Mouse (Mus musculus): ENCODE measurements around the gene Slc25a19. TPM values are rescaled to one million over a fixed set of nuclear protein-coding genes. Genes with fewer than 3 reads are reported as not detected.

Slc25a19 gene
- polyA plus RNA-seq, 1 experiment from 2014 or later: 24.6 TPM

GRCm38 (mm10) chr11:115638498-115639409 is 10.7 kb upstream of the Slc25a19 start:
- no peaks in the 10 kb centered on the region for H3K27me3 ChIP-seq (replicated peaks; ENCODE audit: control insufficient read depth, insufficient read depth, low read length)
- H3K4me2 ChIP-seq (ENCODE audit: low read depth, low read length): no peak overlapping the region
- ATAC-seq (ENCODE audit: low read depth) (no peak), DNase-seq (ENCODE audit: low spot score) (no peak)
- H3K4me1 ChIP-seq (ENCODE audit: control insufficient read depth, insufficient read depth, low read length): no peaks in the 10 kb centered on the region
- H3K9me3 ChIP-seq (ENCODE audit: control insufficient read depth, low read length): no peaks in the 10 kb centered on the region
- no peak overlapping the region for H3K27ac ChIP-seq (replicated peaks; ENCODE audit: low read depth, low read length)
- H3K4me3 ChIP-seq (ENCODE audit: low read depth, low read length): no peak overlapping the region
- H3K9ac ChIP-seq (ENCODE audit: low read depth, low read length): no peak overlapping the region
- 0 out of 2 replicates have a peak, but pooled peaks cover 5% of the 10 kb centered on the region for H3K36me3 ChIP-seq (ENCODE audit: control insufficient read depth, insufficient read depth, low read length)
- WGBS: 73% methylated on average over 5 of the region's 5 CpGs

DNA sequence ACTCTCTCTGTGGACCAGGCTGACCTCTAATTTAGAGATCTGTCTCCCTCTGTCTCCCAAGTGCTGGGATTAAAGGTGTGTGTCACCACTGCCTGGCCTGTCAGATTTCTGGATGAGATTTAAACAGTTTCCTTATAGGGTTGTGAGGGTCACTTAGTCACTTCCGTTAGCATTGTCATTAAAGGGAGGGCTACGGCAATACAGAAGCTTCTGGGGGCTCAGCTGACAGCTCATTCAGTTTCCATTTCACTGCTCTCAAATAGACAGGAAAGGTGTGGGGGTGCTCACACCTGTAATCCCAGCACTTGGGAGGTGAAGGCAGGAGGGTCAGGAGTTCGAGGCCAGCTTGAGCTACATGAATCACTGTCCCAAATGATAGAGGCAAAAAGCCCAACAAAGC is 8.9 kb upstream of the Slc25a19 start:
- Histone ChIP-seq H3K4me1 (ENCODE audit: control insufficient read depth, insufficient read depth, low read length) (no peaks in the 10 kb centered on the region), H3K27me3 (replicated peaks; ENCODE audit: control insufficient read depth, insufficient read depth, low read length) (no peaks in the 10 kb centered on the region), H3K4me2 (ENCODE audit: low read depth, low read length) (no peak overlapping the region), H3K9me3 (ENCODE audit: control insufficient read depth, low read length) (no peaks in the 10 kb centered on the region), H3K4me3 (ENCODE audit: low read depth, low read length) (no peak overlapping the region), H3K36me3 (ENCODE audit: control insufficient read depth, insufficient read depth, low read length) (no peaks in the 10 kb centered on the region), H3K27ac (replicated peaks; ENCODE audit: low read depth, low read length) (no peak overlapping the region), H3K9ac (ENCODE audit: low read depth, low read length) (no peak overlapping the region)
- no peak for ATAC-seq (ENCODE audit: low read depth)
- WGBS: 73% methylated on average over 3 of the region's 3 CpGs
- DNase-seq (ENCODE audit: low spot score): no peak

GRCm38 (mm10) chr11:115635484-115635883 is 7.4 kb upstream of the Slc25a19 start:
- H3K9me3 ChIP-seq (ENCODE audit: control insufficient read depth, low read length): no peaks in the 10 kb centered on the region
- no peak overlapping the region for H3K9ac ChIP-seq (ENCODE audit: low read depth, low read length)
- 68% methylated on average over 8 of the region's 8 CpGs for WGBS
- H3K4me1 ChIP-seq (ENCODE audit: control insufficient read depth, insufficient read depth, low read length): no peaks in the 10 kb centered on the region
- no peak overlapping the region for H3K4me3 ChIP-seq (ENCODE audit: low read depth, low read length)
- no peak overlapping the region for H3K27ac ChIP-seq (replicated peaks; ENCODE audit: low read depth, low read length)
- ATAC-seq (ENCODE audit: low read depth) (no peak), DNase-seq (ENCODE audit: low spot score) (no peak)
- H3K4me2 ChIP-seq (ENCODE audit: low read depth, low read length): no peak overlapping the region
- H3K36me3 ChIP-seq (ENCODE audit: control insufficient read depth, insufficient read depth, low read length): no peaks in the 10 kb centered on the region
- H3K27me3 ChIP-seq (replicated peaks; ENCODE audit: control insufficient read depth, insufficient read depth, low read length): no peaks in the 10 kb centered on the region

- ATAC-seq (ENCODE audit: low read depth) (no peak), DNase-seq (ENCODE audit: low spot score) (no peak)
- Histone ChIP-seq H3K4me1 (ENCODE audit: control insufficient read depth, insufficient read depth, low read length) (no peaks in the 10 kb centered on the region), H3K9ac (ENCODE audit: low read depth, low read length) (no peak overlapping the region), H3K36me3 (ENCODE audit: control insufficient read depth, insufficient read depth, low read length) (no peaks in the 10 kb centered on the region), H3K4me2 (ENCODE audit: low read depth, low read length) (no peak overlapping the region), H3K9me3 (ENCODE audit: control insufficient read depth, low read length) (no peaks in the 10 kb centered on the region), H3K27me3 (replicated peaks; ENCODE audit: control insufficient read depth, insufficient read depth, low read length) (no peaks in the 10 kb centered on the region), H3K4me3 (ENCODE audit: low read depth, low read length) (no peak overlapping the region), H3K27ac (replicated peaks; ENCODE audit: low read depth, low read length) (no peak overlapping the region)
- WGBS: 84% methylated on average over 8 of the region's 8 CpGs
Observed at GRCm38 (mm10) chr11:115635041-115635440, 6.9 kb upstream of the Slc25a19 start.

- Histone ChIP-seq H3K4me2 (ENCODE audit: low read depth, low read length) (no peak overlapping the region), H3K4me1 (ENCODE audit: control insufficient read depth, insufficient read depth, low read length) (no peaks in the 10 kb centered on the region), H3K9me3 (ENCODE audit: control insufficient read depth, low read length) (no peaks in the 10 kb centered on the region), H3K27ac (replicated peaks; ENCODE audit: low read depth, low read length) (no peak overlapping the region), H3K36me3 (ENCODE audit: control insufficient read depth, insufficient read depth, low read length) (no peaks in the 10 kb centered on the region), H3K9ac (ENCODE audit: low read depth, low read length) (no peak overlapping the region), H3K4me3 (ENCODE audit: low read depth, low read length) (no peak overlapping the region), H3K27me3 (replicated peaks; ENCODE audit: control insufficient read depth, insufficient read depth, low read length) (no peaks in the 10 kb centered on the region)
- 50% methylated on average over 3 of the region's 4 CpGs for WGBS
- DNase-seq (ENCODE audit: low spot score) (peak; percentile 32), ATAC-seq (ENCODE audit: low read depth) (peak; percentile 62; the same call in 1 of the 2 replicates)
Observed at GRCm38 (mm10) chr11:115634109-115634508, 6.0 kb upstream of the Slc25a19 start.

DNA sequence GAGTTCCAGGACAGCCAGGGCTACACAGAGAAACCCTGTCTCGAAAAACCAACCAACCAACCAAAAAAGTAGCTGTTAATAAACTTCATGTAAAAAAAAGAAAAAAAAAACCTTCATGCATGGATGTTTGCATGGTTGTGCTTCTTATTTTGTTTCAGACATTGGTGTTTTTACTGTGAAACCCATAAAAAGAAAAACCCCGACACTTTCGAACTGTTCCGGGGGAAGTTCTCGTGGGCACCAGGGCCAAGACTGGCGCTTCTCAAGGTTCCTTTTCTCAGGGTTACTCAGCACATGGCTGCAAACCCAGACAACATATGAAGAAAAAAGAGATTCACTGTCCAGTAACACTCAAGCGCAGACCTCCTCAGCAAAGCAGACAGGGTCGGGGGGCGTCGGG is 4.8 kb upstream of the Slc25a19 start:
- ATAC-seq (ENCODE audit: low read depth): no peak

DNA sequence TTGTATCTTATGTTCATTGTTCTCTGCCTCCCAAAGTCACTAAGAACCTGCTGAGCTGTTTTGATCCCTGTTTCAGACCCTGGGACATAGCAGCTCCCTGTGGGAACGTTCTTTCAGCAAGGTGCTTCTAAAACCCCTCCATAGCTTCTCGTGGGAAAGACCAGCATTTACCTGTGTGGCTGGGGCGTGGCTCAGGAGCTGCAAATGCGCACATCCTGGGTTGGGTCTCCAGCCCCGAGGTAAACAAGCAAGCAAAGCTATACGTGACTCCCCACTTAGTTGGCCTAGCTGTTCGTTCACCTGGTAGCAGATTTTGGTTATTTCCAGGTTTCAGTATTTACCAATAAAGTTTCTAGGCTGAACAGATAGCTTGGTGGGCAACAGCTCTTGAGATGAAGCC is 4.2 kb upstream of the Slc25a19 start:
- Histone ChIP-seq H3K4me1 (ENCODE audit: control insufficient read depth, insufficient read depth, low read length) (peaks cover 1% of the 10 kb centered on the region; the same call in 1 of the 2 replicates), H3K27me3 (replicated peaks; ENCODE audit: control insufficient read depth, insufficient read depth, low read length) (no peaks in the 10 kb centered on the region), H3K36me3 (ENCODE audit: control insufficient read depth, insufficient read depth, low read length) (no peaks in the 10 kb centered on the region), H3K9ac (ENCODE audit: low read depth, low read length) (no peak overlapping the region), H3K4me2 (ENCODE audit: low read depth, low read length) (no peak overlapping the region), H3K9me3 (ENCODE audit: control insufficient read depth, low read length) (no peaks in the 10 kb centered on the region), H3K4me3 (ENCODE audit: low read depth, low read length) (no peak overlapping the region), H3K27ac (replicated peaks; ENCODE audit: low read depth, low read length) (no peak overlapping the region)
- DNase-seq (ENCODE audit: low spot score) (no peak), ATAC-seq (ENCODE audit: low read depth) (no peak)
- WGBS: 68% methylated on average over 7 of the region's 7 CpGs

More for the DNA sequence above, 4.8 kb upstream of the Slc25a19 start:
- no peaks in the 10 kb centered on the region for H3K27me3 ChIP-seq (replicated peaks; ENCODE audit: control insufficient read depth, insufficient read depth, low read length)
- no peaks in the 10 kb centered on the region for H3K9me3 ChIP-seq (ENCODE audit: control insufficient read depth, low read length)
- no peak overlapping the region for H3K4me3 ChIP-seq (ENCODE audit: low read depth, low read length)
- H3K4me1 ChIP-seq (ENCODE audit: control insufficient read depth, insufficient read depth, low read length): no peaks in the 10 kb centered on the region
- H3K4me2 ChIP-seq (ENCODE audit: low read depth, low read length): no peak overlapping the region
- no peaks in the 10 kb centered on the region for H3K36me3 ChIP-seq (ENCODE audit: control insufficient read depth, insufficient read depth, low read length)
- WGBS: 85% methylated on average over 10 of the region's 10 CpGs
- DNase-seq (ENCODE audit: low spot score): no peak
- no peak overlapping the region for H3K27ac ChIP-seq (replicated peaks; ENCODE audit: low read depth, low read length)
- H3K9ac ChIP-seq (ENCODE audit: low read depth, low read length): no peak overlapping the region

DNA sequence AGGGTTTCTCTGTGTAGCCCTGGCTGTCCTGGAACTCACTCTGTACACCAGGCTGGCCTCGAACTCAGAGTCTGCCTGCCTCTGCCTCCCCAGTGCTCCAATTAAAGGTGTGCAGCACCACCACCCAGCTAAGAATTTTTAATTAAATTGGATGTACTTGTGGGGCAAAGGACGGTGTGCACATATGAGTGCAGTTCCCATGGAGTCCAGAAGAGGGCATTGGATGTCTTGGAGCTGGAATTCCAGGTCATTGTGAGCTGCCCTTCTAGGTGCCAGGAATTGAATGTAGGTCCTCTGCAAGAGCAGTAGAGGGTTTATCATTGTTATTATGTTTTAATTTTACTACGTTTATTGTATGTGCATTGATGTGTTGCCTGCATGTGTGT is 3.4 kb upstream of the Slc25a19 start:
- Histone ChIP-seq H3K4me1 (ENCODE audit: control insufficient read depth, insufficient read depth, low read length) (peaks cover 6% of the 10 kb centered on the region; the same call in 1 of the 2 replicates), H3K27me3 (replicated peaks; ENCODE audit: control insufficient read depth, insufficient read depth, low read length) (no peaks in the 10 kb centered on the region), H3K27ac (replicated peaks; ENCODE audit: low read depth, low read length) (no peak overlapping the region), H3K36me3 (ENCODE audit: control insufficient read depth, insufficient read depth, low read length) (no peaks in the 10 kb centered on the region), H3K9me3 (ENCODE audit: control insufficient read depth, low read length) (no peaks in the 10 kb centered on the region), H3K4me3 (ENCODE audit: low read depth, low read length) (no peak overlapping the region), H3K4me2 (ENCODE audit: low read depth, low read length) (no peak overlapping the region), H3K9ac (ENCODE audit: low read depth, low read length) (no peak overlapping the region)
- 28% methylated on average over 3 of the region's 3 CpGs for WGBS
- ATAC-seq (ENCODE audit: low read depth) (no peak), DNase-seq (ENCODE audit: low spot score) (no peak)
